Mouse (Mus musculus) liver, postnatal 0 days (tissue): ENCODE results near the gene Pacrg. TPM values are rescaled to one million over a fixed set of nuclear protein-coding genes. Genes with fewer than 3 reads are reported as not detected.
A peak's percentile ranks its signal among the peaks of the same experiment; 100 is the strongest.

Source experiments
- ATAC-seq: fragments of 200-750 bp; cut with Nextera tagmentation; 2 replicates; pipeline ENCODE4 v1.8.0; 2017; ENCODE audit warnings: mild to moderate bottlenecking, moderate library complexity
- DNase-seq: peaks from one replicate; pipeline ENCODE4 v3.0.0-alpha.2; 2016
- H3K27ac ChIP-seq: fragments of 300-500 bp; sonication (generic); 2 replicates; pipeline ENCODE4 v1.5.1; 2014; ENCODE audit warnings: antibody characterized with exemption, moderate library complexity, mild to moderate bottlenecking, low read depth
- H3K27me3 ChIP-seq: fragments of 300-500 bp; sonication (generic); 2 replicates; pipeline ENCODE4 v1.6.1; 2014; ENCODE audit warnings: low read length, control low read depth, mixed read lengths; ENCODE audit not compliant: insufficient read depth
- H3K36me3 ChIP-seq: fragments of 300-500 bp; sonication (generic); replicated peaks from 2 replicates; pipeline ENCODE4 v1.6.1; 2014; ENCODE audit warnings: mild to moderate bottlenecking, control low read depth, low read length, moderate library complexity, mixed read lengths; ENCODE audit not compliant: insufficient read depth
- H3K4me1 ChIP-seq: fragments of 300-500 bp; sonication (generic); 2 replicates; pipeline ENCODE4 v1.6.1; 2014; ENCODE audit warnings: antibody characterized with exemption, mild to moderate bottlenecking, control low read depth; ENCODE audit not compliant: insufficient read depth
- H3K4me2 ChIP-seq: fragments of 300-500 bp; sonication (generic); 2 replicates; pipeline ENCODE4 v1.6.1; 2014; ENCODE audit warnings: low read depth, mild to moderate bottlenecking, low read length, moderate library complexity, mixed read lengths
- H3K4me3 ChIP-seq: fragments of 300-500 bp; sonication (generic); 2 replicates; pipeline ENCODE4 v1.5.1; 2014; ENCODE audit warnings: low read depth, low read length
- H3K9ac ChIP-seq: fragments of 300-500 bp; sonication (generic); replicated peaks from 2 replicates; pipeline ENCODE4 v1.6.1; 2014; ENCODE audit warnings: mild to moderate bottlenecking, moderate library complexity
- H3K9me3 ChIP-seq: fragments of 300-500 bp; sonication (generic); 2 replicates; pipeline ENCODE4 v1.6.1; 2016; ENCODE audit warnings: mild to moderate bottlenecking, control low read depth, low read length, mixed read lengths
- CTCF ChIP-seq: sonication (generic); IDR thresholded peaks from 2 replicates; pipeline ENCODE4 v1.5.1; 2016; ENCODE audit warnings: antibody characterized with exemption, low read depth
- EP300 ChIP-seq: IDR thresholded peaks from 2 replicates; pipeline ENCODE4 v1.6.1; 2016; ENCODE audit warnings: antibody characterized with exemption, low read depth, mild to moderate bottlenecking
- WGBS: fragments of 180-500 bp; shearing (Covaris S2); extraction: QIAGEN DNeasy Blood & Tissue Kit; methylation state at CpG from one replicate; pipeline ENCODE4 v1.1.7; 2014; ENCODE audit not compliant: insufficient replicate concordance; 5-methylcytosine and 5-hydroxymethylcytosine counted together
- polyA plus RNA-seq: library from polyadenylated mRNA; unstranded; fragments of >200 nt; fragmentation: Nextera tagmentation; extraction: Ambion mirVana; gene quantifications from 2 replicates; pipeline ENCODE4 v1.2.1, GENCODE M21; 2015

Pacrg gene
- polyA plus RNA-seq, 1 experiment from 2014 or later = not detected

DNA sequence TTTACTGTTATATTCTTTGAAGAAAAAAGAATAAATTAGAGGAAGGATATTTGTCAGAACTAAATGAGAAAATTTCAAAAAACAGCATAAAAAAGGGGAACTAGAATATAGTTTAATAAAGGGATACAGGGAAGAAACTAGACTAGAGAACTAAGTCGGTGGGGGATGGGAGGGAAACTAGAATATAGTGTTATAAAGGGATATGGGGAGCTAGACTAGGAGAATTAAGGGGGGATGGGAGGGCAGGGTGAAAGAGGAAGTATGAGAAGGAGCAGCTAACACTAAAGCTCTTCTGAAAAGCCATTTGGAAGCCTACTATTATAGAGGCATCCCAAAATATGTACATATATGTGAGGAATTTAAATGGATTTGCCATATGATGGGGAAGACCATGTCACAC, 75.8 kb downstream of the Pacrg start:
- no peak for DNase-seq

DNA sequence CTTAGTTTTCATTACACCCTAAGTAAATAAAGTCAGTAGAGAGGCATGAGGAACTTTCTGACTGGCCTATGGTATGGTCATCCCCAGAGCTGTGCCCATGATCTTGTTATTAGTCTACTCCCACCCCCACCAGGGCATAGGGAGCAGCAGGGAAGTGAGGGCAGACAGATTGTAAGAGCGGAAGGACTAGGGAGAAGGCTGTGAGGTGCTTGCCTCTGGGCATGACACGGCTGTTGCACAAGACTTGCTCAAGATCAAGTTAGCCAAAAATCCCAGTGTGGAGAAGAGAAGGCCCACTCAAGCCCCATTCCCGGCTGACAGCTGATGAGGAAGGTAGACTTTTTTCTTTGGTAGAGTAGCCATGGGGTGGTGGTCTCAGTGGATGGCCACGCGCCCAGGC, 82.7 kb downstream of the Pacrg start:
- Histone ChIP-seq H3K4me1 (no peaks in the 10 kb centered on the region), H3K9ac (no peak overlapping the region), H3K27me3 (no peaks in the 10 kb centered on the region), H3K36me3 (no peaks in the 10 kb centered on the region), H3K4me3 (no peak overlapping the region), H3K27ac (no peak overlapping the region), H3K4me2 (no peak overlapping the region), H3K9me3 (no peaks in the 10 kb centered on the region)
- ATAC-seq (no peak), DNase-seq (no peak)
- TF ChIP-seq EP300 (no peak), CTCF (no peak)
- whole genome bisulfite sequencing = 81% methylated on average over 5 of the region's 5 CpGs

More for the DNA sequence above, 75.8 kb downstream of the Pacrg start:
- Histone ChIP-seq H3K4me2 (no peak overlapping the region), H3K27me3 (no peaks in the 10 kb centered on the region), H3K9ac (no peak overlapping the region), H3K4me3 (no peak overlapping the region), H3K27ac (no peak overlapping the region), H3K4me1 (no peaks in the 10 kb centered on the region), H3K9me3 (no peaks in the 10 kb centered on the region), H3K36me3 (no peaks in the 10 kb centered on the region)
- TF ChIP-seq EP300 = no peak
- TF ChIP-seq CTCF = no peak
- 77% methylated on average over 1 of the region's 1 CpGs for whole genome bisulfite sequencing
- ATAC-seq = no peak

DNA sequence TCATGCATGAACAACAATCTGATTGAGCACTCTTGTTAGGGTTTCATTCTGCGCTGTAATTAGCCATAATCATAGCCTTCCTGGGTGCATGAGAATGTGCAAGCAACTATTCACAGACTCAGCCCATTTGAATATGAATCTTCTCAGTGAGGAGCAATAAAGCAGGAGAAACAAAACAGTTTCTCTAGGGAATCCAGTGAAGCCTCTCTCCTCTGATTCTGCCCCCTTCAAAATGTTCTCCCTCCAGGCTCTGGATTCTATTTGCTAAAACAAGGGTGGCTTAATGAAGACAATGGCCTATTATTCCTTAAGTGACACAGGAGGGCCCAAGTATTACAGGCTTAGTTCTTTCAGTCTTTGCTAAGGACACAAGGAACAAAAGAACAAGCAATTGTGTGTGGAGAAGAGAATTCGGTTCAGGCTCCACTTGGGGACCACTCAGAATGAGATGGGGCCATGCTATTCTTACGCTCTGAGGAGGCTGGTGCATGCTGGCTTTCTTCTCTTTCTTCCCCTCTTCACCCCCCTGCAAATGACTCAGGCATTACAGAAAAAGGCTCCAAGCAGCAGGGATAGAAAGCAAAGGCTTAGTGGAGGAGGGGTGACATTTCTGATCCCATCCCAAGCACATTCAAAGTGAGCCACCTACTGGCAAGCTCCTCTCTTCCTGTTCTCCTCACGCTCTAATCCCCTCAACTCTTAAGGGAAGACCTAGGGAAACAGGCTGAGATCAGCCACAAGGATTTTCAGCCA, 95.2 kb downstream of the Pacrg start:
- no peaks in the 10 kb centered on the region; the same call in 1 of the 2 replicates for H3K4me1 ChIP-seq
- no peaks in the 10 kb centered on the region for H3K36me3 ChIP-seq
- H3K27ac ChIP-seq = no peak overlapping the region
- H3K27me3 ChIP-seq = no peaks in the 10 kb centered on the region
- H3K4me2 ChIP-seq = no peak overlapping the region
- no peak for ATAC-seq
- peak; percentile 21 for DNase-seq
- no peak overlapping the region for H3K4me3 ChIP-seq
- H3K9ac ChIP-seq = no peak overlapping the region
- TF ChIP-seq EP300 (no peak), CTCF (peak; percentile 71)
- no peaks in the 10 kb centered on the region for H3K9me3 ChIP-seq
- WGBS = 46% methylated on average over 4 of the region's 4 CpGs

DNA sequence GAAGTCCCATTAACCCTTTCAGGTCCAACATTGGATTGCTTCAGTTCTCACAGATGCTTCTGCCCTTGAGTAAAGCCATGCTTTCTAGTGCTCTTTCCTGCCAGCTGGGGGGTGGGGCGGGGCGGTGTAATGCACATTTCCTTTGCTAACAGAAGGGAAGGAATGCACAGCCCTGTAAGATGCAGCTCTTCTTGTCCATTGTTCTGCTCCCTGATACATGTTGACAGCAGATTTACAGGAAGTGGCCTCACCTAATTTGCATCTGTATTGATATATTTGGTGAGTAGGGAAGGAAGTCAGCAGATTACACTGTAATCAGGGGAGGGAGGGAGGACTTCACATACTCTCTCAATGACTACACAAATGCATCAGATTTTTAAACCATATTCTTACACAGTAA, 100.0 kb downstream of the Pacrg start:
- no peaks in the 10 kb centered on the region for H3K27me3 ChIP-seq
- no peak overlapping the region for H3K9ac ChIP-seq
- peaks cover 11% of the 10 kb centered on the region for H3K4me1 ChIP-seq
- no peak overlapping the region for H3K4me3 ChIP-seq
- 36% methylated on average over 2 of the region's 2 CpGs for WGBS
- H3K9me3 ChIP-seq = no peaks in the 10 kb centered on the region
- DNase-seq = peak; percentile 22
- H3K4me2 ChIP-seq = no peak overlapping the region
- no peak for ATAC-seq
- TF ChIP-seq EP300 (no peak), CTCF (no peak)
- no peaks in the 10 kb centered on the region for H3K36me3 ChIP-seq
- no peak overlapping the region for H3K27ac ChIP-seq

DNA sequence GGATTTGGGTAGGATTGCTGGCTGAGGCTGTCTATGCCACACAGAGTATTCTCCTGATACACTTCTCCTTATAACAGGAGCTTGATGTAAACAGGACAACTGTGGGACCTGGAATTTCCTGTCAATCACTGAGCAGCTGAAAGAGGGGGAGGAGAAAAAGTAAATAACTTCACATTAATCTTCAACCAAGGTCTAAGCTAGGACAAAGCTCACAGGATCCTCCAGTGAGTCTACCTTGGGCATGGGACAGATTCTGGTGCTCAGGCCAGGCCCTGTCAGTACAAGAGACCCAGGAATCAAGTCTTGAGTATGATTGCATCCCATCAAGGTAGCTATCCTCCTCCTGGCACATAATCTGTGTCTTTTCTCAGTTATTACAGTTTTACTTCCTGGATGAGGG, 102.1 kb downstream of the Pacrg start:
- H3K27me3 ChIP-seq = no peaks in the 10 kb centered on the region
- DNase-seq (no peak), ATAC-seq (peak; percentile 47; the same call in 1 of the 2 replicates)
- H3K4me1 ChIP-seq = peaks cover 11% of the 10 kb centered on the region
- no peak for TF ChIP-seq EP300
- no peak for TF ChIP-seq CTCF
- peak overlapping the region; percentile 48; the same call in 1 of the 2 replicates for H3K27ac ChIP-seq
- H3K4me3 ChIP-seq = no peak overlapping the region
- H3K9ac ChIP-seq = no peak overlapping the region
- H3K9me3 ChIP-seq = no peaks in the 10 kb centered on the region
- H3K36me3 ChIP-seq = no peaks in the 10 kb centered on the region
- no peak overlapping the region for H3K4me2 ChIP-seq

DNA sequence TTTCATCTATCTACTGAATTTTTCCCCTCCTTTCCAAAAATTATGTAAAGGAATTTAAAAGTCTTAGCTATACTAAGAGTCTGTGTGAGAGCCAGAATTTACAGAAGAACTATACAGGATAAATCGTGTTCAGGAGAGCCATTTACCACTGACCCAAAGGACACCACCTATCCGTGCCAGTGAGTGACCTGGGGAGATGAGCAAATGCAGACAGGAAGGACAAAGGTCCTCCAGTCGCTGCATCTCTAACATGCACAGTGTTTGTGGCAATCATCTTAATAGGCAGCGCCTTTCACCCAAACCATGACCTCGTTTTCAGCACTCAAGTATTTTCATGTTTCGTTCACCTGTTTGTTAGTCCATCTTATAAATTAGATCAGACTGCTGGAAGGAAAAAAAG, 105.4 kb downstream of the Pacrg start:
- 50% methylated on average over 6 of the region's 6 CpGs for WGBS

More for the DNA sequence above, 105.4 kb downstream of the Pacrg start:
- Histone ChIP-seq H3K36me3 (no peaks in the 10 kb centered on the region), H3K4me3 (no peak overlapping the region), H3K9ac (no peak overlapping the region), H3K27me3 (no peaks in the 10 kb centered on the region), H3K4me2 (no peak overlapping the region), H3K27ac (no peak overlapping the region), H3K9me3 (no peaks in the 10 kb centered on the region), H3K4me1 (peaks cover 11% of the 10 kb centered on the region)
- no peak for TF ChIP-seq CTCF
- TF ChIP-seq EP300 = no peak
- ATAC-seq = no peak
- DNase-seq = no peak
